Mouse (Mus musculus) gonadal fat pad, adult 2 months (tissue): ENCODE measurements around the gene Utrn. TPM values are rescaled to one million over a fixed set of nuclear protein-coding genes. Genes with fewer than 3 reads are reported as not detected.

ENCODE experiments used
- DNase-seq: peaks from one replicate; pipeline ENCODE4 v3.0.0-alpha.2; 2012; ENCODE audit warnings: low read depth
- polyA plus RNA-seq: library from polyadenylated mRNA; depleted of rRNA; stranded (reverse); fragments of >200 nt; gene quantifications from 2 replicates; pipeline ENCODE4 v1.2.3, GENCODE M21; 2012

The Utrn gene
- polyA plus RNA-seq, 1 experiment, result 31.9 TPM

DNA sequence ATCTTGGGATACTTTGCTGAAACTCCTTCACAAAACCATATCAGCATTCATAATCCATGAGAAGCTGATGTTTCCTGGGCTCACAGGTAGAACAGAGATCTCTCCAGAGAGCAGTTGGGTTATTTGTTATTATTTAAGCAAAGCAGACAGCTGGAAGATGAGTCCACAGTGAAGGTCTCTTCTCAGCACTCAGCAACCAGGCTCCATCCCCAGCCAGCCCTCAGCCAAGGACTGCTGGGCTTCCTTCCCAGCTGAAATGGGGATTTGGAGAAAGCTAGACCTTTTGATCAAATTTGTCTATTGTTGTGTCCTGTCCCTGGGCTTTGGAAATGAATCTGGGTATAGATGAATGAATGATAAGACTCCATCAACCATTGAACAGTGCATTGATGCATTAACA, 276.1 kb downstream of the Utrn start:
- DNase-seq, result no peak

DNA sequence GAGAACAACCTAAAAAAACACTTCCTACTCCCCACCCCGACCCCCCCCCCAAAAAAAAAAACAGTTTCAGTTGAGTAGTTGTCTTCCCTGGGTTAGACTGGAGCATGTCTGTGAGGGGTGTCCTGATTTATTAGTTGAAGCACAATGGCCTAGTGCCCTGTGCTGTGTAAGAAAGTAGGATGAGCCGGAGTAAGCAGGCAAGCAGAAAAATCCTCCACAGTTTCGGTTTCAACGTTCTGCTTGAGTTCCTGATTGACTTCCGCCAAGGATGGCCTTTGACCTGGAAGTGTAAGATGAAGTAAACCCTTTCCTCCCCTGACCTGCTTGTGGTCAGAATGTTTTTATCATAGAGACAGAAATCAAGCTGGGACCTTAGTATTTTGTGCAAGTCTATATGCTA, 277.2 kb downstream of the Utrn start:
- DNase-seq, result no peak

DNA sequence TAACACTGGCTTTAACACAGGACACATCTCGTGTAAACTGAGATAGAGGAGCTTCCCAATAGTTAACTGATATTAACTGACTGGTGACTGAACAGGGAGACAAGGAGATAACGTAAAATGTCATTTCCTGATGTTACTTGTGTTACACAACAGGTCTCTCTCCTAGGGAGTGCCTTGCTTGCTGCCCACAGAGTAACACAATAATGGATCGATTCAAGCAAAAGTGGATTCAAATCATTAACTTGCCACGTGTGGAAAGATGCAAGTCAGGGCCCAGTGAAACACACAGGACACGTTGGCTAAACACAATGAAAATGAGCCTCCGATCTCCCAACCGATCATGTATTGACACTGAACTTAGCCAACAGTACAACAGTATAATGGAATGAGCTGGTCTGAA, 281.1 kb downstream of the Utrn start:
- no peak for DNase-seq

DNA sequence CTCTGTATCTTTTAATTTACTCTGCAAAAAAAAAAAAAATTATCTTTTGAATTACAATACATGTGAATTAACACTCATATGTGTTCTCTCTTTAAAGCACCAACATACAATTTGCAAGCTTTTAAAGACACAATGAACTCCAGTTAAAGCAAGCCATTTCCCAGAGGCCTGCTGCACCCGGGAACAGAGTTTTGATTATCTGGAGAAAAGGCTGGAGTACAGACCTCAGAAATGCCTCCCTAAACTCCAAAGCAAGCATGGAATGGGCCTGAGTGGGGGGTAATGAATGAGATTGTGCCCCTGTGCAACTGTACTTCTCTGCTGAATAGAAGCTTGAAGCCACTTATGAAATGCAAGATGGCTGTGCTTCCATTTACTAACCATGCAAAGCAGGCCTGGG, 281.8 kb downstream of the Utrn start:
- DNase-seq, result no peak

DNA sequence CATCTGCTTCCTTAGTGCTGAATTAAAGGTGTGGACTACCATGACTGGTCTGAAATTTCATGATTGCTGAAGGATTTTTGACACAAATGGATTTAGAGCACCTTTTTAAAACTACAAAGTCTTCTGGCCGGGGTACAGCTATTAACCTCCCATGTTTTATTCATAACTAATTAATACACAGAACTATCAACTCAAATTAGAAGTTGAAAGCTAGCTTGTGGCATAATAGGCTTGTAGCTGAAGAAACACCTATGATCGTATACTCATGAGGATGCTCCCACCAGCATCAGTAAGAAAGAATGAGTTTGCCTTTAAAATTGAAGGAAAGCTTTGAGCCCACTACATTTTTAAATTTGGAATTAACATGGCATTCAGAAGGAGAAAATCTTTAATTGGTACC, 282.3 kb downstream of the Utrn start:
- DNase-seq, result no peak

DNA sequence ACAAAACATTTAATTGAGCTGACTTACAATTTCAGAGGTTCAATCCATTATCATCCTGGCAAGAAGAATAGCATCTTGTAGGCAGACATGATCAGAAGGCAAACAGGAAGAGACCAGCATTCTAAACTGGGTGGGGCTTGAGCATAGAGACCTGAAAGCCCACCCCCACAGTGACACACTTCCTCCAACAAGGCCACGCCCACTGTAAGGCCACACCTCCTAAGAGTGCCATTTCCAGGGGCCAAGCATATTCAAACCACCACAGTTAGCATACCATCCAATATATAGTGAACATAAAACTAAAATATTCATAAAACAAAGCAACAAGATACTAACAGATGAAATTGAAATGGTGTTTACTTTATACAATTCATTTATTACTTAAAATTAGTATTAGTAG, 283.0 kb downstream of the Utrn start:
- no peak for DNase-seq

DNA sequence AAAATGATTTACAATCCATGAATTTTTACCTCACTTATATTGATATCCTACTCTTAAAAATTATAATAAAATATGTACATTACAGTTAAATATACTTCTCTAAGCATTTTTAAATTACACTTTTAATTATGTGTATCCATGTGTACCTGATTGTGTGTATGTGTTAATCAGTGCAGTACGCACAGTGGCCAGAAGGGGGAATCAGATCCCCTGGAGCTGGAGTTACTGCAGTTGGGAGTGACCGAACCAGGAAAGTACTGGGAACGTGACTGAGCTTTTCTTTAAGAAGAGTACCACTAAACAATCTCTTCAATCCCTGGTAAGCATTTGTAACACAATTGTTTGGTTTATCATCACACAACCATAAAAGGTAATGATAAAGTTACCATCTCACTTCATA, 285.7 kb downstream of the Utrn start:
- DNase-seq, result no peak

DNA sequence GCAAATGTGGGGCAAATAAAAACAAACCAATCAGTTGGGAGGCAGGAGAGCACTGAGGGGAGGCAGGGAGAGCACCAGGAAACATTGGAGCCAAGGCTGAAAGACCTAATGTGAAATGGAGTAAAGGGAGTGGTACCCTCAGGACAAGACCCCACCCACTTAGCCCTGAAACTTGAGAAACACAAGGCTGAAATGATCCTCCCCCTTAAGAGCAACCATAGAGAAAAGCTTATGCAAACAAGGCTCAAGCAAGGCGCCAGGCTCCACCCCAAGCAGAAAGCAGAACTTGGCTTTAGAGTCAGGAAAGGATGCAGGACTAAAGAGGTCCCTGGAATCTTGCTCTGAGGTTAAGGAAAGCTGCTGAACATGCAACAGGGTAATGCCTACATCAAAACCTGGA, 290.1 kb downstream of the Utrn start:
- DNase-seq, result no peak

DNA sequence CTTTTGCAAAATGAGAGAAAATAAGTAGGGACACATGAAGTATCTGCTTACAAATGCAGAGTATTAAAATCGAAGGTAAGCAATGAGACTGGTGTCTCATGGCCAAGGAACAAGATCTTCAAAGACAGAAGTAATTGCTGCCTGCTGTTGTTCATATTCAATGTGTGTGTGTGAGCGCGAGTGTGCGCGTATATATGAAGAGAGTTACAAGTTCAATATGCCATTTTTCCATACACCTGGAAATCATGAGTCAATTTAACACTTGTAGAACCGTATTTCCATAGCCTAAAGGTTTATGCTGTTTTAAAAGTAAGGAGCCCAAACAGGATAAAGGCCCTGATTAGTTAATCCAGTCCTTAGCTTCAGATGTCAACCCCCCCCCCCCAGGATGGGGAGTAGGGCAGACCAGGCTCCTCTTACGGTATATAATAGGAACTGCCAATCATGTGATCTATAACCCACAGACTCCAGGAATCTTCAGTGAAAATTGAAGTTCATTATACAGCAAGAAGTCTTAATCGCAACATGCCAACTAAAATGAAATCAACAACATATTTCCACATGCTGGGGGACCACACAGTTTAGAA, 293.2 kb downstream of the Utrn start:
- DNase-seq, result no peak

DNA sequence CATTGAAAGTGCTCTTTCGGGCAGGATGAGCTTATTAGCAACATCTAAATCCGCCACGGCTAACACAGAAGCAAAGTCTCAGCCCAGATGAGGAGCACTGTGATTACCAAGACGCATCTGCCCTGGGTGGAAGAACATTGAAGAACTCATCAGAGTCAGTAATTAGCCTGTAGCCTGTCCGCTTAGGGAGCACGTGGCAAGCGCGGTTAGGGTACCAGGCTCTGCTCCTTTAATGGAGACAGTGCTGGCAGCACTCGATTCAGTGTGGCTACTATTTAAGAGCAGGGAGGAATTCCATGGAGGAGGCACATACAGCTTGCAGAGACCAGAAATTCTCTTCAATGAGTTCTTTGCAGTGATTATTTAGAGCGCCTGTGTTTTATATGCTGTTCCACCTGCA, 294.4 kb downstream of the Utrn start:
- no peak for DNase-seq

DNA sequence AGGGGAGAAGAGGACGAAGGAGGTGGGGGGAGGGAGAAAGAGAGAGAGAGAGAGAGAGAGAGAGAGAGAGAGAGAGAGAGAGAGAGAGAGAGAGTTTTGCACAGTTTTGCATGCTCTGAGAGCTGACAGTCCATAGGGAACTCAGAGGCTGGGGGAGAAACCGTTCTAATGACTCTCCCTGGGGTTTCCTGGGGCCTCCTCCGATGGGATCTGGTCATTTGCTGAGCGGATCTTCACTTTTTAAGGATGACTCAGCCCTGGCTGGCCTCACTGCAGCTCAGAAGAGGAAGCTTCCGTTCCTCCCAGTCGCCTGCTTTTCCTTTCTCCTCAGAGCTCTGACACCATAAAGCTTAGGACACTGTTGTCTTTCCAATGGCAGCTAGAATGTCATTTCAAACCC, 295.6 kb downstream of the Utrn start:
- DNase-seq, result no peak

DNA sequence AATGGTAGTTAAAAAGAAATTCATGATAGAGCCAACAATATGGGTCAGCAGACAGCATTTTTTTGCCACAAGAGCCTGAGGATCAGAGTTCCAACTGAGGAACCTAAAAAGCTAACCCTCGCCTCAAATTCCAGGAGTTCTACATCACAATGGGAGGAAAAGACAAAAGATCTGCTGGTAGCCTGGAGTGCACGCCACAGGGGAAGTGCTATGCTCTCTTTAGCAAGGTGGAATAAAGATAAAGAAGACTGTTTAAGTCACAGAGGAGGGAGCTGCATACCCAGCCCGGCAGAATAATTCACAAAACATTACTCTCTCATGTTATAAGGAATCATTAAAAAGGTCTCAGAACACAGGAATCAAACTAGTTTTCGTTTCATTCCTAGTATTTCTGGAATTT, 296.4 kb downstream of the Utrn start:
- DNase-seq, result no peak

DNA sequence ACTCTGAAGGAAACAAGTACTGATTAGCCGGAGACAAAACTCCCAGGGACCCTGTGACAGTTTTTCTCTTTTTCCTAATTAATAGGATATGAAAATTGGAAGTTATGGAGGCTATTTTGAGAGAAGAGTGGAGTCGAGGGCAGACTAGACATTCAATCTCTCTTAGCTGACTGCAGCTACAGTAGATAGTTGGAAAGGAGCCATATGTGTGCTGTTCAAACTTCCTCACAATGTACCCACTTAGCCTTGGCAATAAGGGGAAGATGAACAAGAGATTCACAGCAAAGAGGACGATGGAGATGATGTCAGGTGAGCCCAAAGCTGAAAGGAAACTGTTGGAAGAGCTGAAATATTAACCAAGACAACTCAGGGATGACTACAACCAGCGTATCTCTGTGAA, 304.7 kb downstream of the Utrn start:
- DNase-seq, result no peak

DNA sequence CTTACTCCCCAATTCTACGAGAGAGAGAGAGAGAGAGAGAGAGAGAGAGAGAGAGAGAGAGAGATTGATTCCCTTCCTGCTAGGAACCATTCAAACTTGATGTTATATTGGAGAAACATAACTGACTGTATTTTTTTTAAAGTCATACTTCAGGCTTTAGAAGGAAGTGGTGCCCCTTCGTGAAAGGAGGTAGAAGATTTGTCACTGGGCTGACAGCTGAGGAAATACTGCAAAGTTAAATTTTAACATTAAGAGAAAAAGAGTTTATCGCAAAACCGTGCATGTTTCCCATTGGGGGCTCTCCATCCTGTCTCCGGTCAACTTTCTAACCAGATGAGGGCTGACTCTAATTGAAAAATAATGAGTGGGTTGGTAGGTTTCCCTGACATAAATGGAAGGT, 310.4 kb downstream of the Utrn start:
- no peak for DNase-seq

DNA sequence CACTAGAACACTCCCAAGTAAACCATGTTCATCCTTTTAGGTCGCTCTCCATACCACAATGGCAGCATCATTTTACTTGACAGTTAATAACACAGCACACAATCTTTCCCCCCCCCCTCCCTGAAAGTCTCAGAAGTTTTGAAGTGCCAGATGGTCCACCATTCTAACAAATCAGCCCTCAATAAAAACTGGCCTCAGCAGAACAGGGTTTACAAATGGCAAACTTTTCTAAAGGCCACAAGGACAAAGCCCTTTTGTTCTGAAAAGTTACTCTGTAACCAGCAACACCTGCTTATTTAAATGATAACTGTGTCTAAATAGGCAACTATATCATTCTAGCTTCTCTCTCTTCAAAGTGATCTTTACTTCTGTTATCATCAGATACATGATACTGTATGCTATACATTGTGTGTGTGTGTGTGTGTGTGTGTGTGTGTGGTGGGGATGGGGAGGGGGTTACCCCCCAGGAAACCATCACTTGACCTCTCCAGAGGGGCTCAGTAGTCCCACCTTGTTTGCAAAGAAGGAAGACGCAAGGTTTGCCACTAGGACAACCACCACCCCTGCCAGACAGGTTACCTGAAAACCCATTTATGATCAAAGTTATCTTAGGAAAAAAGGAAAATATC, 315.0 kb downstream of the Utrn start:
- DNase-seq, result no peak

DNA sequence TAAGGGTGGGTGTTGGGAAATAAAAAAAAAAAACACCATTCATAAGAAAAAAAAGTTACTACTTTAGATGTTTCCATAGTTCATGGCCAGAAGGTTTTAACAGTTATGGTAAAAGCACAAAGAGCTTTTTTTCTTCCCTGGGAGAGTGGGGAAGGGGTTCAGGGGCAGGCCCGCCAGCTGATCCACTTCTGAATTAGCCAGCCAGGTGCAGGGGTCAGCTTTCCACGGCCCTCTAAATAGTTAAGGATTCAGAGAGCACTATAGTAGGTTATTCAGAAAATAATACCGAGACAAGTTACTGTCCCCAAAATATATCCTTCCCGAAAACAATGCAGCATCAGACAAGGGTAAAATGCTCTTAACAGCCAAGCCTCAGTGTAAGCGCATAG, 316.3 kb downstream of the Utrn start:
- DNase-seq, result no peak

DNA sequence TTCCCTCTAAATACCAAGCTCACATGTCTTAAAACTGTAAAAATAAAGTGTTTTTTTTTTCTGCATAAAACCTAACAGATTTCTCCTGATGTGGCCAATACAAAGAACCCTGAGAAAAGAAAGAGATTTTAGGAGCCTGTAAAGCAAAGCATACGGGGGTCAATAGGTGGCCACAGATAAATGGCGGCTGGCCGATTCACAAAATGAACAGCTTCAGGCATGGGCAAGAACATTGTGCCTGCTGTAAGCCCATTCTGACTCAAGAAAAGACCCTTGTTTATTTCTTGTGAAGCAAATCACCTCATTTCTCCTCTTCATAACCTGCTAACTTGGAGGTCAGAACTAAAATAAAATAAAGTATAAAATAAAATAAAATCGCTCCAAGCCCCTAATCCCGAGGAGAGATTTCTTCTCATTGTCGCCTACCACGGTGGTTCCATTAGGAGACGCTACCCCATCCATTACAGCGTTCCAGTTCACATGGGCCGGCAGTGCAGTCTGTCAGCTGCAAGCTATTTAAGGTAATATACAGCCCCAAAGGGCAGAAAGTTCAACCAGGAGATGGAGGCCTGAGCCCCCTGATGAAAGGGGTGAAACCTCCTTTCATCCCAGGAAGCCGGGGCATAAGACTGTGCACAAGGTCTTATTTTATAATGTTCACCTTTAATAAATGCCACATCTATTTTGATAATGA, 316.8 kb downstream of the Utrn start:
- DNase-seq, result no peak

DNA sequence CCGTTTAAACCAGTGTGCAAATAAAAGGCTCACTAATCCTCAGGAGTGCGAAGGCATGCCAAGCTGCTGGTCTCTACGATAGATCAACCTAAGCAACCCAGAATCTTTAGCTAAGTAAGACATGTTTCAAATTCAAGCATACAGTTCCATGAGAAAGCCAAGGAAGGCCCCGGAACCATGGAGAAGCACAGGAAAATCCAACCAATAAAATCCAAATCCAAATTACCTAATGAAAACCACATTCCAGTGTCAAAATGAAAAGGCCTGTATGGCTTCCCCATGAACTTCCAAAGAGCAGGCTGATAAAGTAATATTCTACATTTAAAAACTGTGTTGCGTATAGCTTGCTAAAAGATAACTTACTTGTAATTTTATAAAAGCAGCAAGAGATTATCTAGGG, 317.4 kb downstream of the Utrn start:
- DNase-seq, result no peak

DNA sequence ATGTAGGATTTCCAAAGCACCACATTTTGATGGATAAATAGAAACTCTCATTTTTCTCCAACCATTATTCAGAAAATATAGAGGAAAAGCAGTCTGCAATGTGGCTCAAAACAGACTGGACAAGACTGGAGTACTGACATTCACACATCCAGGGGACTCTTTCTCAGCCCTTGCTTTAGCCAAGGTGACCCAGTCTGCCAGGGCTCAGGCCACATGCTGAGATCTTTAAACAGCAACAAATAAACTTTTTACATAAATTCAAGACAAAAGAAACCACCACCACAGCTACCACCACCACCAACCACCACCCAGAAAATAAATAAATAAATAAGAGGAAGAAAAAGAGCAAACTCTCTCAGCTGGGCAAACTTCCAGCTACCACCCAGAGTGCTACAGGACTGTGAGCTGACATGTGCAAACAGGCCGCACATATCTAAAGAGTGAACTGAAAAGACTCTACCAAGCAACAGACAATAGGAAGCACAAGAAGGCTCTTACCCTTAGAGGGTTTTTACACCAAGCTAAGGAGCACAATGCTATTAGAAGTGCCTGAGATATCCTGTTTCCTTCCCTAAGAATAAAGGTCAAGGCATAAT, 319.1 kb downstream of the Utrn start:
- DNase-seq, result no peak

DNA sequence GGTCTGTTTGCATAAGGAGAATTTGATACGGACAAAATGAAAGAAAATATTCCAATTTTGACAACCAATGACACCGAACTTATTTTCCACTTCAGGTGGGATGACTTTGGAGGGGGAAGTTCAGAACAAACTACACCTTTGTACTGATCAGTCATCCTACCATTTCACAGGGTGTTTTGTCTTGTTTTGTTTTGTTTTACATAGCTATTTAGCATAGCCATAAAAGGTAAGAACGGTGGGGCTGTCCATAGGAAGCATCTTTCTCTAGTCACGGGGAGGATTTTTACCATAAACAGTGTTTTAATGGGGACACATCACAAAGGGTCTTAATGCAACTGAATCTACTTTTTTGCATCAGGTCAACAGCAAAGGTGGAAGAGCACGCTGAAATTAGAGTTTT, 319.9 kb downstream of the Utrn start:
- no peak for DNase-seq

DNA sequence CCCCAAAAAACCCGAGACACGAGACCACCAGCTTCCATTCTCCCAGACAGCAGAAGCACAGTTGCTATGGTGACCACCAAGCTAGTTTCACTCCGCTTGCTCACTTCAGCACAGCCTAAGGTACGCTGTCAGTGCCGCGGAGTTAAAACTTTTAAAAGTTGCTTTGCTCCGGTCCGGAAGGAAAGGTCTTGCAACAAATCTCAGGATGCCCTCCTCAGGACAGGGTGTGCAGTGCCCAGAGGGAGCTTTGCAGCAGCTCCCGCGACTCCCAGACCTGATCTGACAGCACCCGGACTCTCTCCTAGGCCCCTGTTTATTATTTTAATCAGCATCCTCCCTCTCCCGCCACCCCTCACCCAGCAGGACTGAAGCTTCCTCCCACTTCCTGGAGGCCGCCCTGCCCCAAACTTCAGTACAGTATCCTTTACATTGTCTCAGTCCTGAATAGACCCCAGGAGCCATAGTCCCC, 320.5 kb downstream of the Utrn start:
- DNase-seq, result no peak

DNA sequence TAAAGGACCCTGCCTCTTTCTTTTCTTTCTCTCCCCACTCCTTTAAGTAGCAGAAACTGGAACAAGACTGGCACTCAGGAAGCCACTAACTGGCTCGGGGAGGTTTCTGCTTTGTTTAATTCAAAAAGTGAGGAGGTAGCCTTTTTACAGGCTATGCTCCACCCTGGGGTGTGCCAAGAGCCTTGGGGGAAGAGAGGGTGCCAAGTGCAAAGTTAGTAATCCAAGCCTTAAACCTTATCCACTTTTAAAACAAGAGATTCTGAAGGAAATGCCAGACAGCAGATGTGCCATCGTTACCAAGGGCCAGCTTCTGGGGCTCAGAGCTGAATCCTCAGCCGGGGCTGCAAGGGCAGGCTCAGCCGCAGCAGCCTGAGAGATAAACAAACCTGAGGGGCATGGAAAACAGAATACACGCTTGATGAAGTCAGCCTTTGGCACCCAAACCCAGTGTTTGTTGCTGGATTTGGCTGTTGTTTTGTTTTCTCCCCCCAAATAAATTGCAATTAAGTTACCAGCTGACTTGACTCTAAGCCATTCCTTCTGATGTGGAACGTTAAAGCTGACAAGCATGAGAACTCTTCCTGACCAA, 322.0 kb downstream of the Utrn start:
- DNase-seq, result no peak

DNA sequence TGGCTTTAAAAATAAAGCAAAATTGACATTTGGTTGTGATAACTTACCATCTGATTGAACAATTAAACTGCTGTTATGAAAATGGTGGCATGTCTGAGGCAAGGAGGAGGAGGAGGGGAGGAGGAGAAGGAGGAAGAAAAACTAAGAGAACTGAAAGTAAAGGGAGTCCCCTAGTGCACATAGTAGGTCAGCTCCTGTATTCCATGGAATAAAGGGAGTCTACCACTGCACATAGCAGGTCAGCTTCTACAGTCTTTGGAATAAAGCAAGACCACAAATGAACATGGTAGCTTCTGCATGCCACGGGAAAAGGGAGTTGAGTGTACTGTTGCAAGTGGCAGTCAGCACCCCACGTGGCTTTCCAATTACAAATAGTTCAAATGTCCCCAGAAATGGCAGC, 323.7 kb downstream of the Utrn start:
- DNase-seq, result no peak
